Mouse (Mus musculus): ENCODE results near the gene Fam163a.

Gene Fam163a

GRCm38 (mm10) chr1:156197588-156197987 is 7.2 kb downstream of the Fam163a start:
- DNase-seq = no peak

DNA sequence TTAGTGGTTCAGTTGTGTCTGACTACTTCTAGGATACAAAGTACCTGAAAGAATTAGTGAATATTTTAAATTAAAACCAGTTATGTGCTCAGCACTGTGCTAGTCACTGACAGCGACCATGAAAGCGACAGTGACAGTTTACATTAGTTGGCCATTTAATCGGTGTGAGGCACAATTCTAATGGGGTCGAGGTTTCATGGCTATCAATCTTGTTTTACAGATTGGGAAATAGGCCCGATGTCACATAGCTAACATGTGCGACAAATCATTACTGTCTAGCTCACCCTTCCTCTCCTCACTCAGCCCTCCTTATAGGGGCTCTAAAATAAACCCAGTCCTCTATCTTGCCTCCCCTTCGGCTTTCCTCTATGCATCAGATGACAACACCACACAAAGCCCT is 11.5 kb downstream of the Fam163a start:
- no peak for DNase-seq

DNA sequence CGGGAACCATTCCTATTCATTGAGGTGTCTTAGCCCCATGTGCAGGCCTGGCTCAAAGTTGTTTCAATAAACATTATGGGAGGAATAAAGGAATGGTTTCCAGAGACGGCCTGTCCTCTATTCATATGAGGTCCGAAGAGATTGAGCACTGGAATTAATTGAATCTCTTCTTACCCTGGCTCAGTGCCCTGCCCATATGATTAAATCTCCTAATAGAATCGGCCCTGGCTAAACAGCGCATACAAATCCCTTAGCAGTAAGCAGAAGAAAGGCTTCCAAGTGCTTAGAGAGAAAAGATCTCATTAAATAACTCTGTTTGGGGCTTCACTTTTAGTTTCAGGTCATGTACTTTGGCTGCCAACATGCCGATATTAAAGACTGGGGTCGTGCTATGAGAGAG is 12.0 kb downstream of the Fam163a start:
- no peak for DNase-seq

DNA sequence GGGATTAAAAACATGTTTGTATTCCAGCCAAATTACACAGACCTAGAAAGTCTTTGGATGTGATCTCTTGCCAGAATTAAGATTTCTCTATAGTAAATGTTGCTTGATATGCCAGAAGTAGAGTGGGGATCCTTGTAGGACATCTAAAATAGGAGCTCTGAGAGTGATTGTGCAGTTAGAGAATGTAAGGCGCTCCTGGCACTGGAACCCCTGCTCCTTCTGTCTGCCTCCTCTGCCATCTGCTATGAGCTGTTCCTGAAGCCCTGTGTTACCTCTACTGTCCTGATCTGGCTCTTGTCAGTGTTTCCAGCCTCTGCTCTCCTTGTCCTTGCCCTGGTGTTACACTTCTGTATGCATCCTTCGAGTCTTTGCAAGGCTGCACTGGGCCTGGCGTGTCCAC is 18.2 kb downstream of the Fam163a start:
- peak in 1 of 2 experiments; percentile 10 for DNase-seq

- no peak for DNase-seq
Measured at GRCm38 (mm10) chr1:156184158-156184571, 20.7 kb downstream of the Fam163a start.

GRCm38 (mm10) chr1:156183176-156183958 is 21.5 kb downstream of the Fam163a start:
- DNase-seq = no peak

DNA sequence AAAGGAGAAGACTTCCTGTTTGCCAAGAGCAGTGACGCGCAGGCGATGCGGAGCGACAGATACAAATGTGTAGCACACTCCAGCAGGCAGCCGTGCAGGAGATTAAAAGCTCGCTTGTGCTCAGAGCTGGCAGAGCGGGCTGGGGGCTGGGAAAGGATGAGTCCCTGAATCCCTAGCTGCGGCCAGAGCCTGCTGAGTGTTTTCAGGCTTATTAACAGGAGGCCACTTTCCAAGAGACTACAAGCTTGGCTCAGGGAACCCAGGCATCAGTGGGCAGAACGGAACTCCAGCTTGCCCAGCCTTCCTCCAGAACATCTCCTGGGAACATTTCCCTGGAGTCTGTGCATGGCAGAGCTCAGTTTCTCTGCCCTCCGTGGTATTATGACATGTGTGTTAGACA is 25.0 kb downstream of the Fam163a start:
- peak; percentile 78 for DNase-seq

DNA sequence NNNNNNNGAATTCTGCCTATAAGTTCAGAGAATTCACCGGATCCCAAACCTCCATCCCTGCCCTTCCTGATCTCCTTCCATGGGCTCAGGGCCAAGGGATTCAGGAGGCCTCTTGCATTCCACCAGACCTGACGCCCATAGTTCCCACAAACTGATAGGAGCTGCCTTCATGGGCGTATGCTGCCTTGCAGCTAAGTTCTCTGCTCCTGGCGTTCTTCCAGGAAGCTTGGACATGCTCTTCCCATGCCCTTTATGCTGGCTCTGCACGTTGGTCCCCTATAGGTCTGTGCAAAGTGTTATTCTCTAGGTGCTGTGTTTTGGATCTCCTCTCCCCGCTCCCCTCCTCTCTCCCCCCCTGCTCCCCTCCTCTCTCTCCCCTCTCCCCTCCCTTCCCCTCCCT is 36.1 kb downstream of the Fam163a start:
- DNase-seq = peak; percentile 13 to 31

- no peak for DNase-seq
Measured at GRCm38 (mm10) chr1:156116770-156117169, 88.1 kb downstream of the Fam163a start.

- DNase-seq = no peak
Measured at GRCm38 (mm10) chr1:156113884-156114499, 90.8 kb downstream of the Fam163a start.

GRCm38 (mm10) chr1:156112142-156112541 is 92.7 kb downstream of the Fam163a start:
- no peak for DNase-seq

DNA sequence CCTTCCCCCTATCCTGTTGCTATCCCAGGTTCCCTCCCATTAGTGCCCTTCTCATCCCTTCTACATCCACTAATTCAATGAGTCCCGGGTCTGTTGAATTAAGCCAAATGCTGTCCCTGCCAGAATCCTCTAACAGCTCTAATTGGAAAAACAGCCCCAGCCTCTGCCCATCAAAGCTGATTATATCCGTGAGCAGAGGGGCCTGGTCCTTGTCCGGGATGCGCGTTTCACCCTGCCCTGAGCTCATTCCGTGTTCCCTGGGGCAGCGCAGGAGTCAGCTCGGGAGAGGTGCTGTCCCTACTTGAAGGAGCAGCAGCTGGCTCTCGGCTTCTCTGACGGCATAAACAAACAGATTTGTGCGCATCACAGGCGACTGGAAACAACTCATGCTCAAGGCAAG is 93.1 kb downstream of the Fam163a start:
- no peak for DNase-seq

- DNase-seq = no peak
Measured at GRCm38 (mm10) chr1:156111090-156111489, 93.7 kb downstream of the Fam163a start.

GRCm38 (mm10) chr1:156108400-156108799 is 96.4 kb downstream of the Fam163a start:
- DNase-seq = no peak

- no peak for DNase-seq
Measured at GRCm38 (mm10) chr1:156107424-156107823, 97.4 kb downstream of the Fam163a start.

DNA sequence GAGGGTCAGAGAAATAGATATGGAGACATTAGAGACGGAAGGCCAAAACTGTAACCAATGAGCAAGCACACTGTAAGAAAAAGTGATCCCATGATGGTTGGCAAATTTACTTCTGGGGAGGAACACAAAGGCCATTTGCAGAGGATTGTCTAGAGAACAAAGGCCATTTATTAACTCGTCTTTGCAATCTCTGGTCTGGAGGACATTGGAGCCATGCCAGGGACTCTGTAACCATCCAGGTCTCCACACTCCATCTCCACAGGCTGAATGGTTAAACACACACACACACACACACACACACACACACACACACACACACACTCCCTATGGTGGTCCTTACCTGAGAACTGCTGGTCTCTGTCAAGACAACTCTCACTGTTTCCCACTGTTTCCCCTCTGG is 99.4 kb downstream of the Fam163a start:
- DNase-seq = no peak

- DNase-seq = no peak
Measured at GRCm38 (mm10) chr1:156103763-156104162, 101.1 kb downstream of the Fam163a start.

DNA sequence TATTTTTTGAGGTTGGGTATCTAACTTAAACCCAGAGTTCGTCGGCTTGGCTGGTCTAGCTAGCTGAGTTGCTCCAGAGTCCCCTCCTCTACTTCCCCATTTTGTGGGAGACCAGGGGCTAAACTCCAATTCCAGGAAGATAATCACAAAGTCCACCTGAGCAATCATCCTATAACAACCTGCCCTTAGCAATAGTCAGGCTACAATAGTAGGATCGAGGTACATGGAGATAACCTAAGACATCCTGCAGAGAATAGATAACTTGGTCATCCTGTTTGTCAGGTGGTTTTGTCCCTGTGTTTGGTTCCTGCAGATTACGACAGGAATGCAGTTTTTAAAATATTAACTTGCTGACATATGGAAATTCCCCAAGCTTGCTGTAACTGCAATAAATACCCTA is 113.0 kb downstream of the Fam163a start:
- no peak for DNase-seq

- DNase-seq = no peak
Measured at GRCm38 (mm10) chr1:156090042-156090441, 114.8 kb downstream of the Fam163a start.

DNA sequence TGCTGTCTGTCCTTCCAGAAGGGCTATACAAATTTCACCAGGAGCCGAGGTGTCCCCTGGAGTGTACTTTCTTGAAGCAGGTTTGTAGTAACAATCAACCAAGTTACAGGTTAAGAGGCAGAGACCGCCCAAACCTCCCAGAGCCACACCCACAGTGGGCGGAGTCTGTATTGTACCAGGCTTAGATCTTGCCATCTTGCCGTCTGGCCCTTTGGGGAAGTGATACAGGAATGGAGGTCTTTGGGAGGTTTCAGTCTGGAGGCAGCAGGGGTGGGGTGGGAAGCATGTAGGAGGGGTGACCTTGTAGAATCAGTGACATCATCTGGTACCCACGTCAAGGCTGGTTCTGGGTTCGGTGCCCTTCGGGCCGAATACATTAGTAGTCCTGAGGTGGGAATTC is 115.3 kb downstream of the Fam163a start:
- DNase-seq = no peak

DNA sequence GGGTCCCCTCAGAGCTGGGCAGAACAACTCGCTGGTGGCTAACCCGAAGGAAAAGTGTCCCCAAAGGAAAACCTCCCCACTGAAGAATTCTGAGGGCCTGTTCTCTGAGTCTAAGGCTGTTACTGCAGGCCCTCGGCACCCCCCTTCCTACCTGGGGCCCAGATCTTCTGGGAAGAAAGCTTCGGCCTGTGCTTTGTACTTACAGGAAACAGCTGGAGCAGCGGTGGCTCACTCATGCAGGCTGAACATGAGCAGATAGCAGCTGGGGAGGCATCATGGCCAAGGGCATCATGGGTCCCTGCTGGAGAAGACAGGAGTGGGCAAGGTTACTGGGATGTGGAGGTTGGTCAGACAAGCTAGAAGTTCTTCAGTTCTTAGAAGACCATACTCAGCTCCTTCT is 117.2 kb downstream of the Fam163a start:
- DNase-seq = no peak

DNA sequence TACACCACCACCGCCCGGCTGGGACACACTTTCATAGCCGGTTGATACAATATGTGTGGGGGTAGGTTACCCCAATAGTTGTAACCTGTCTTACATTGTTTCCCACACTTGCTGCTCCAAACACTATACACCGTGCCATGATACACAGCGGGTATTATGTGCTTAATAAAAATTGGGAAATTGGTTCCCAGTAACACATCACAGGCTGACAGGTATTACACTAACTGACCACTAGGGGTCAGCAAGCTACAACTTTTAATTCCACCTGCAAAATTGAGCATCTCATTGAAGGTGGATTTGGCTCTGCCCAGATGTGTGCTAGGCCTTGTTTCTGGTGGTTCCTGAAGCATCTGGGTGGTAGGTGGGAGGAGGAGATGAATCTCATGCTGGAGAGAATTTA is 119.1 kb downstream of the Fam163a start:
- peak; percentile 36 to 63 for DNase-seq

DNA sequence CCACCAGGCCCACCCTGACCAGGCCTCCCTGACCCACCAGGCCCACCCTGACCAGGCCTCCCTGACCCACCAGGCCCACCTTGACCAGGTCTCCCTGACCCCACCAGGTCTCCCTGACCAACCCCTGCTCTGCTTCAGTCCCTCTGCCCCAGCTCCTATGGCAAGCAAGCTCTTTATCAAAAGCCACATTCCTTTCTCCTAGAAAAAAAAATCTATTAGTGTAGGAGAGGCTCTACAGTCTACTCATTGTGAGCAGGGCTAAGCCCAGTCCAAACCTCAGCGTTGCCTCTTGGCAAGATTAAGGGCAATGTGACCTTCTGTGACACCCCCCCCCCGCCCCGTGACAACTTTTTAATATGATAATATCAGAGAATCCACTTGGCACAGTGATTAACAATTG is 120.2 kb downstream of the Fam163a start:
- DNase-seq = no peak

GRCm38 (mm10) chr1:156077655-156078054 is 127.2 kb downstream of the Fam163a start:
- no peak for DNase-seq

DNA sequence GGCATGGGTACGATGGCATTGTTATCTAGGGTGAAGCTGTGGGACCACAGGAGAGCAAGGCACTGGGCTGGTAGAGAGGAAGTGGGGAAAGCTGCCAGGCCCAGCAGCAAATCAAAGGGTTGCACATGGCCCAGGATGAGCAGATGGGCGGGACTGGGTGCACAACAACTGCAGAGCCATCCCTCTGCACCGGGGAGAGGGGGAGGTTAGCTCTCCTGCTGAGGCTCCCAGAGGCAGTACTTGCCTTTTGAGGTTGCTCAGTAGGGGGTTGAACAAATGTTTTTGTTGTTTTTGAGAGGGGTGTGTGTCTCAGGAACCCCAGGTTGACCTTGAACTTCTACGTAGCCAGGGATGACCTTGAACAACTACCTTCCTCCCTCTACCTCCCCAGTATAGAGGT is 128.4 kb downstream of the Fam163a start:
- no peak for DNase-seq

Measured in cerebellum, postnatal 14 days (tissue).